In the genomic region with DNA sequence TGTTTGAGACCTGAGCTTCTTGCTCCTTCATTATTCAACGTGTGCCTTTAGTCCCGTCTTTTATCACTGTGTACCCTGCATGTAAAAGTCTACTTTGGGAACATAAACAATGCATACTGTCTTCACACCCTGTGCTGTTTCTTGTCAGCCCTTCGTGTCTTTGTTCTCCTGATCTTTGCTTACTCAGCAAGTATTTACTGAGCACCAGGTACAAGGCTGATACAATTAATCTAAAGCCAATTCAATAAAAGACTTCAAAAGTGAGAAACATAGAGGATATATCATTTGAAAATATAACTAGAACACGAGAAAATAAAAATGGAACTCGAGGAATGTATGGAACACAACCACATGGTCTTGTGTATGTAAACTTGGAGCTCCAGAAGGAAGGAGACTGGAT, we compare ENCODE assay signal across 17 mouse cellular contexts. TPM values are rescaled to one million over a fixed set of nuclear protein-coding genes. Genes with fewer than 3 reads are reported as not detected.
"Had no signal": no experiment of that assay in that cellular context is flagged by ENCODE, and none has a peak within 500 bp of the region (broad histone marks: within the 10 kb centered on the region; RNA-seq: fewer than 3 reads in every experiment).

No protein-coding gene starts in this region.

- H3K4me1 ChIP-seq: neural tube, embryonic 13.5 days; neural tube, embryonic 15.5 days; stomach, embryonic 15.5 days had no signal

- H3K9me3 ChIP-seq: neural tube, embryonic 13.5 days; neural tube, embryonic 15.5 days; stomach, embryonic 15.5 days had no signal

- DNase-seq: retina, postnatal 1 day; right cerebral cortex, adult 18-20 months; right cerebral cortex, postnatal 14 days; right cerebral cortex, postnatal 25 days; right cerebral cortex, postnatal 4 days; spleen, adult 18-20 months; thymus, adult 18-20 months; thymus, adult 2 months; thymus, postnatal 14 days; thymus, postnatal 25 days; thymus, postnatal 36 days; thymus, postnatal 4 days had no signal

- H3K9ac ChIP-seq: neural tube, embryonic 13.5 days; neural tube, embryonic 15.5 days; stomach, embryonic 15.5 days had no signal

- H3K27ac ChIP-seq: neural tube, embryonic 13.5 days; neural tube, embryonic 15.5 days; stomach, embryonic 15.5 days; stomach, postnatal 0 days had no signal

- H3K27me3 ChIP-seq: neural tube, embryonic 13.5 days; neural tube, embryonic 15.5 days; stomach, embryonic 15.5 days had no signal

- H3K4me2 ChIP-seq: neural tube, embryonic 13.5 days; neural tube, embryonic 15.5 days; stomach, embryonic 15.5 days had no signal

- H3K36me3 ChIP-seq: neural tube, embryonic 13.5 days; neural tube, embryonic 15.5 days; stomach, embryonic 15.5 days had no signal

- H3K4me3 ChIP-seq: neural tube, embryonic 13.5 days; neural tube, embryonic 15.5 days; stomach, embryonic 15.5 days had no signal

RNA-seq across cellular contexts. Expression of gene Tnfsf11, which starts 9.8 kb away (rescaled TPM):
- polyA plus RNA-seq: neural tube, embryonic 13.5 days; stomach, postnatal 0 days; testis, adult 2 months had no signal
